Mouse (Mus musculus) neutrophil, adult 59 days (primary cell): ENCODE results near the gene Itpka. TPM values are rescaled to one million over a fixed set of nuclear protein-coding genes. Genes with fewer than 3 reads are reported as not detected.

Source experiments
- total RNA-seq, 2 experiments: library from RNA; stranded (reverse); gene quantifications; 1 replicate in 1 of 2; 2 replicates in 1 of 2; pipeline ENCODE4 v1.2.4; 2023

The Itpka gene
- under 1 TPM in 1 of 2 experiments, not detected in 1; 0.20 TPM for total RNA-seq

DNA sequence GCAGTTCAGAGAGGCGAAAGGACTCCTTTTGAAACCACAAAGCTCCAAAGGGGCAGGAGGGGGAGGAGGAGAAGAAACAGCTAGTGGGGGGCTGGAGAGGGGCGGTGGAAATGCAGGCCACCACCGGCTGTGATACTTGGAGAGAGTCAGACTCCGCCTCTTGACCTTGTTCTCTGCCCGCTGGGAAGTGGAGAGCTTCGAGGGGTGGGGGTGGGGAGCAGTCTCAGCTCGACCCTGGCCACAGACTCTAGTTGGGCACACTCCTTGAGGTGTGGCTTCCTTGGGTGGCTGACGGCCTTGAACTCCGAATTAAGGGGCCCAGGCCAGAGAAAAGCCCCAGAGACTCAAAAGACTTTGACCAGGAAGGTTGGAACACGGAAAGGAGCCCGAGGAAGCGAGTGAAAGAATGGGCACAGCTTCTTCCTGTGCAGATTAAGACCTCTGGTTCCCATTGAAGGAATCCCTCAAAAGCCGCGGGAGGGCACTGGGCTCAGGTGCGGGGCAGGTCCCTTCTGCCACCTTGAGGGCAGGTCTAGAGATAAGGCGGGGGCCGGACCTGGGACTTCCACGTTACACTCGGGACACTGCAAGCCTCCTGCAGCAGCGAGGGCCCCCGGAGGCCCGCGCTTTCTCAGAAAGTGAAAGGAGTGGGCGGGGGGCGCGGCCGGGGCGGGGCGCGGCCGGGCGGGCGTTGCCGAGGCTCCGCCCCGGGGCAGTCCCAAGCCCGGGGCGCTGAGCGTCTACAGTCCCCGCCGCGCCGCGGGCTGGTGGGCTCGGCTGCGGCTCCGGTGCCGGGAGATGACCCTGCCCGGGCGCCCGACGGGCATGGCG lies at the start of gene Itpka:
Itpka (plus strand) TSS at position 757 of the 831 bp plus-strand sequence.

DNA sequence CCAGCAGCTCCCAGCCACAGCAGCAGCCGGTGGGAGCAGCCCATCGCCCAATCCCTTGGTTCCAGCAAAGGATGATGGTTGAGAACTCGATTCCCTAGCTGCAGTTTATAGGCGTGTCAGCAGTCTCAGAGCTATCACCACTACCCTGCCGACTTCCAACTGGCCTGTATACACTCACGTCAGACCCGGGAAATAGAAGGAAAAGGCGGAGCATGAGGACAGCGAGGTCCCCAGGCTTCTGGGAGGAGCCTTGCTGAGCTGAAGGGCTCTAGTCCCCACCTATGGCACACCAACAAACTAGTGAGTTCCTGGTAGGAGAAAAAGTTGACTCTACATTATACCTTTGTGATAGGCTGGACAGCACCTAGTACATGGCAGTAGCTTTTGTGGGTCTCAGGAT lies 18.1 kb downstream of the Itpka start, which contains the start of gene Ltk:
Ltk (minus strand) TSS at position 181 of the 400 bp plus-strand sequence.

DNA sequence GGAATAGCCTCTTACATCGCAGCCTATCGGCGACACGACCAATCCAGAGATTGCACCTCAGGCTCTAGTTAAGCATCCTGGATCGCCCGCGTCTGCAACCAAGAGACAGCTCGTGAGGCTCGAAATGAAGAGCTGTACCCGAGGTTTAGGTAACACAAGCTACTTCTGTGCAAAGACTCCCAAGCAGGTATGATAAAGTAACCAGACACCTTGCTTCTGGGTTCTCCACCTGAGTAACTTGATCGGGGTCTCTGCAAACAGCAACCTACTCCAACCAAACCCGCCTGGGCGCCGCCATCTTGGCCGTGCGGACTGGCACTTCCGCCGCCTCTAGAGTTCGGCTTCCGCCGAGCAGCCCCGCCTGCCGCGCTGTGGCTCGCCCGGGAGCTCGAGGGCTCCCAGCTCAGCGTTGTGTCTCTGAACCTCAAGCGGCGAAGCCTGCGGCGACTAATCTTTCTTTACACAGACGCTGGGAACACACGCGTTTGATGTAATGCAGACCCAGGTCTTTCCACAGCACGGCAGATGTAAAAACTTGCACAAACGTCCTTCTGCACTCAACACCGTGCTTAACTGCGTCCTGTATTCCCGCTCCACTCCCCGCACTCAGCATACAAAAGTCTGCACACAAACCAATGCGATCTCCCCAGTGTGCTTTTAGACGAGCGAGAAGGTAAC lies 45.2 kb downstream of the Itpka start, which contains the start of gene Rpap1:
Rpap1 (minus strand) TSS at position 332 of the 678 bp plus-strand sequence.

DNA sequence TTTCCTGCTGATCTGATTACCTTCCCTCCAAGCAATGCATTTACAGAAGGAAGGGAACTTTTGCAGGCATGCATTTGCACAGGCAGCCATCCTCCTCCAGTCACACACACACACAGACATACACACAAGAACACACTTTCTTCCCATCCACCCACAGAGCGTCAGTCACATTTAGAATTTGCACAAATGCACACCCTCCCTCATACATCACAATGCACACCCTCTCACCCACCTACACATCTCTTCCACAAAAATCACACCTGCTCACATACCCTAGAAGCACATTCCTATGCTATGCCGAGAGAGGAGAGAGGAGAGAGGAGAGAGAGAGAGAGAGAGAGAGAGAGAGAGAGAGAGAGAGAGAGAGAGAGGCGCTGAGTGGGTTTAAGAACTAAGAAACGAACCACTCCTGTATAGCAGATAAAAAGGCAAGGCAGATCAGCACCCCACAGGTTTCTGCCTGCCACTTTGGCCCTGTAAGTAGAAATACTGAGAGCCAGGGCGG lies 55.2 kb downstream of the Itpka start, which contains the start of gene Tyro3:
Tyro3 (plus strand) TSS at position 455 of the 505 bp plus-strand sequence.

Other genes starting within 250 kb of the Itpka start
- gene Exd1, start 194.7 kb upstream of the Itpka start, total RNA-seq = under 1 TPM; 0.36 to 0.44 TPM
- gene Chp1, start 194.6 kb upstream of the Itpka start, total RNA-seq = 100 to 1,000 TPM; 187 to 198 TPM
- 10 to 100 TPM; 34.5 to 41.5 TPM for gene Nusap1, start 124.0 kb upstream of the Itpka start, total RNA-seq
- 1 to 10 TPM; 7.6 to 9.3 TPM for gene Oip5, start 123.9 kb upstream of the Itpka start, total RNA-seq
- gene Ndufaf1, start 79.5 kb upstream of the Itpka start, total RNA-seq = 1 to 10 TPM; 7.2 to 8.2 TPM
- 10 to 100 TPM; 26.9 to 31.5 TPM for gene Rtf1, start 67.3 kb upstream of the Itpka start, total RNA-seq
- gene Ltk, start 18.1 kb downstream of the Itpka start, total RNA-seq = not detected
- gene Rpap1, start 45.2 kb downstream of the Itpka start, total RNA-seq = 10 to 100 TPM in 1 of 2 experiments, 1 to 10 TPM in 1; 7.9 to 10.5 TPM
- 1 to 10 TPM in 1 of 2 experiments, under 1 TPM in 1; 0.24 to 1.3 TPM for gene Tyro3, start 55.4 kb downstream of the Itpka start, total RNA-seq
- 10 to 100 TPM; 36.8 to 43.5 TPM for gene Mga, start 154.9 kb downstream of the Itpka start, total RNA-seq
- 1 to 10 TPM; 5.3 to 7.8 TPM for gene Mapkbp1, start 230.4 kb downstream of the Itpka start, total RNA-seq